Mouse (Mus musculus) small intestine, adult 2 months (tissue): ENCODE data around the gene Grin2b. TPM values are rescaled to one million over a fixed set of nuclear protein-coding genes. Genes with fewer than 3 reads are reported as not detected.

Source experiments
- H3K27ac ChIP-seq: fragments of 200-500 bp; 2 replicates; pipeline ENCODE4 v1.5.1; 2012; ENCODE audit warnings: low read depth, low read length, control low read depth, inconsistent platforms; ENCODE audit not compliant: insufficient read depth
- H3K27me3 ChIP-seq: fragments of 200-500 bp; 2 replicates; pipeline ENCODE4 v1.6.1; 2012; ENCODE audit warnings: mild to moderate bottlenecking, moderate library complexity, low read length, inconsistent platforms; ENCODE audit not compliant: control insufficient read depth, insufficient read depth
- H3K36me3 ChIP-seq: fragments of 200-500 bp; 2 replicates; pipeline ENCODE4 v1.6.1; 2012; ENCODE audit warnings: mild to moderate bottlenecking, low read length, control low read depth, inconsistent platforms; ENCODE audit not compliant: control insufficient read depth, insufficient read depth
- H3K4me1 ChIP-seq: fragments of 200-500 bp; 2 replicates; pipeline ENCODE4 v1.6.1; 2012; ENCODE audit warnings: low read length, inconsistent platforms, mixed read lengths; ENCODE audit not compliant: control insufficient read depth, insufficient read depth, insufficient read length
- H3K4me3 ChIP-seq: fragments of 200-500 bp; 2 replicates; pipeline ENCODE4 v1.5.1; 2012; ENCODE audit warnings: low read depth, mild to moderate bottlenecking, control low read depth, inconsistent platforms, low read length, moderate library complexity
- CTCF ChIP-seq: fragments of 200-500 bp; IDR thresholded peaks from 2 replicates; pipeline ENCODE4 v1.5.1; 2012; ENCODE audit warnings: low read depth, mild to moderate bottlenecking, control low read depth, inconsistent platforms, low read length, moderate library complexity, mixed read lengths; ENCODE audit not compliant: insufficient replicate concordance, insufficient read length; ENCODE audit errors: extremely low read depth
- POLR2A ChIP-seq: fragments of 200-500 bp; IDR thresholded peaks from 2 replicates; pipeline ENCODE4 v1.6.1; 2012; ENCODE audit warnings: low read depth, mild to moderate bottlenecking, control low read depth, inconsistent platforms, low read length, moderate library complexity
- WGBS: fragments of 180-500 bp; shearing (Covaris S2); methylation state at CpG from one replicate; pipeline ENCODE4 v1.1.7; 2018; 5-methylcytosine and 5-hydroxymethylcytosine counted together
- polyA plus RNA-seq: library from polyadenylated mRNA; depleted of rRNA; stranded (reverse); fragments of >200 nt; gene quantifications from 2 replicates; pipeline ENCODE4 v1.2.3, GENCODE M21; 2012

Gene Grin2b
- polyA plus RNA-seq, 1 experiment, result not detected

- WGBS, result 81% methylated on average over 6 of the region's 6 CpGs
Observed at GRCm38 (mm10) chr6:136139967-136140366, 33.3 kb downstream of the Grin2b start.

DNA sequence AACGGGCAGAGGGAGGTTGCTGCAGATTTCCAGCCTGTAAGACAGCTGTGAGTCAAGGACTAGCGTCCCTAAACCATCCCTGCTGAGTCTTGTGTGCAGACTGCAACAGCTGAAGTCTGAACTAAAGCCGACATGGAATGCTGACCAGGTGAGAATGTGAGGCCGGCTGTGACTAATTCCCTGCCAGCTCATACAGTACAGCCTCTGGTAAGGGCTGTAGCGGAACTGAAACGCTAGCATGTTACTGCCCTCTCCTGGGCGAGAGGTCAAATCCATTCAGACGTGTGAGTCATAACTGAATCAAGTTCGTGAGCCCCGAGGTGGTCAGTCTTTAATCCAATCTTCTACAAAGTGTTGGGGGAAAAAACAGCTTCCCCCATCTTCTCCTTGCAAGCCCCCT lies 42.9 kb downstream of the Grin2b start:
- H3K27ac ChIP-seq, result no peak overlapping the region
- WGBS, result 23% methylated on average over 10 of the region's 10 CpGs

More at GRCm38 (mm10) chr6:136139967-136140366, 33.3 kb downstream of the Grin2b start:
- no peaks in the 10 kb centered on the region for H3K36me3 ChIP-seq
- H3K27me3 ChIP-seq, result no peaks in the 10 kb centered on the region
- TF ChIP-seq POLR2A, result no peak
- no peak for TF ChIP-seq CTCF
- H3K4me3 ChIP-seq, result no peak overlapping the region
- no peaks in the 10 kb centered on the region for H3K4me1 ChIP-seq
- H3K27ac ChIP-seq, result no peak overlapping the region

GRCm38 (mm10) chr6:136122593-136122992 lies 50.7 kb downstream of the Grin2b start:
- no peak overlapping the region for H3K4me3 ChIP-seq
- WGBS, result 70% methylated on average over 3 of the region's 3 CpGs
- H3K27me3 ChIP-seq, result no peaks in the 10 kb centered on the region
- no peaks in the 10 kb centered on the region for H3K4me1 ChIP-seq
- H3K27ac ChIP-seq, result no peak overlapping the region
- no peaks in the 10 kb centered on the region for H3K36me3 ChIP-seq
- TF ChIP-seq POLR2A (no peak), CTCF (no peak)

More for the DNA sequence above, 42.9 kb downstream of the Grin2b start:
- Histone ChIP-seq H3K4me3 (no peak overlapping the region), H3K36me3 (no peaks in the 10 kb centered on the region), H3K27me3 (no peaks in the 10 kb centered on the region), H3K4me1 (no peaks in the 10 kb centered on the region)
- TF ChIP-seq POLR2A, result no peak
- no peak for TF ChIP-seq CTCF

DNA sequence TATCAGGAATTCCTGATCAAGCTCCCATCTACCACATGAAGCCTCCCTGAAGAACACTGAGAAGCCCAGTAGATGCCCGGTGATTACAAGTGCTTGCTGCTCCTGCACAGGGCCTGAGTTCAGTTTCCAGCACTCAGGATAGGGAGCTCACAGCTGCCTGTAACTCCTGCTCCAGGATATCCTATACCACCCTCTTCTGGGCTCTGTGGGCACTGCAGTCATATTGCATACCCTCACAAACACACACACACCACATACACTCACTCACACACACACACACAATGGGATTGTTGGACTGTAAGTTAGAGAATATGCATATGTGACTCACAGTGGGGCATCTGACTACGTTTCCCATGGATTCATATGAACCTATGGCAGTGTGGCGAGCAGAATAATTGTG lies 55.9 kb downstream of the Grin2b start:
- no peaks in the 10 kb centered on the region for H3K4me1 ChIP-seq
- no peaks in the 10 kb centered on the region for H3K36me3 ChIP-seq
- 78% methylated on average over 3 of the region's 3 CpGs for WGBS
- no peak overlapping the region for H3K27ac ChIP-seq
- H3K4me3 ChIP-seq, result no peak overlapping the region
- no peaks in the 10 kb centered on the region for H3K27me3 ChIP-seq
- no peak for TF ChIP-seq POLR2A
- no peak for TF ChIP-seq CTCF

DNA sequence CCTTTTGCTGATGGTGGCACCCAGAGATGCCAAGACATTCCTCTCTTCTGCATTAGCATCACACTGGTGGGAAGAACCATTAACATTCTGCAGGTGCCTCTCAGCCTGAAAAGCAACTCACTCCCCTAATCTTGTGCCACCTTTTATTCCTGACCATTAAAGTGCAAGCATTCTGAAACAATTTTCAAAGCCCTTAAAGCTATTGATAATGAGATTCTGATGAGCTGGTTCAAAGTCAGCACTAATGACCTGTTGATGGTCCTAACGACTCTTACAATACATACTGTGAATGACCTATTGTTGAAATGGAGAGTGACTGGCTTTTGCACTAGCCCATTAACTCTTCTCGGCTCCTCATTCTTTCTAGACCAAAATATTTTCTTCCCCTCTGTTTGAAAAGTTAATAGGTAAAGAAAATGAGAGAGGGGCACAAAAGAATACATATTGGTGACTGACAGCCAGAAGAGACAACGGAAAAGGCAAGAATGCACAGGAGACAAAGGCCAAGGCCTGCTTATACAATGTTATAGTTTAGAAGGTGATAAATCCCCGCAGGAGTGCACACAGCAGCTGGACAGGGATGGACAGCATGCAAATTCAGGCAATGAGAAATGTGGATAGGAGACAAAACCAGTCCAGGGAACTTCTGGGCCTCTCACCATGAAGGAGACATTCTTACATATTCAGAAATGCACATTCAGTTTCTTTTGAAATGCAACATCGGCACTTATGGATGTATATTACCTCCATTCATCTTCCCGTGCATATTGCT lies 59.5 kb downstream of the Grin2b start:
- H3K27ac ChIP-seq, result no peak overlapping the region
- WGBS, result 65% methylated on average over 6 of the region's 6 CpGs

GRCm38 (mm10) chr6:136109172-136109571 lies 64.1 kb downstream of the Grin2b start:
- H3K27ac ChIP-seq, result no peak overlapping the region
- no peaks in the 10 kb centered on the region for H3K27me3 ChIP-seq
- WGBS, result 78% methylated on average over 6 of the region's 6 CpGs
- H3K4me3 ChIP-seq, result no peak overlapping the region
- no peaks in the 10 kb centered on the region for H3K4me1 ChIP-seq
- TF ChIP-seq CTCF, result no peak
- no peak for TF ChIP-seq POLR2A
- no peaks in the 10 kb centered on the region for H3K36me3 ChIP-seq

More for the DNA sequence above, 59.5 kb downstream of the Grin2b start:
- TF ChIP-seq POLR2A (no peak), CTCF (no peak)
- H3K4me3 ChIP-seq, result no peak overlapping the region
- H3K27me3 ChIP-seq, result no peaks in the 10 kb centered on the region
- H3K4me1 ChIP-seq, result no peaks in the 10 kb centered on the region
- no peaks in the 10 kb centered on the region for H3K36me3 ChIP-seq

GRCm38 (mm10) chr6:136108466-136108865 lies 64.8 kb downstream of the Grin2b start:
- TF ChIP-seq POLR2A, result no peak
- no peak for TF ChIP-seq CTCF
- no peaks in the 10 kb centered on the region for H3K36me3 ChIP-seq
- no peaks in the 10 kb centered on the region for H3K27me3 ChIP-seq
- no peaks in the 10 kb centered on the region for H3K4me1 ChIP-seq
- H3K27ac ChIP-seq, result no peak overlapping the region
- 81% methylated on average over 3 of the region's 3 CpGs for WGBS
- no peak overlapping the region for H3K4me3 ChIP-seq
